Mouse (Mus musculus): Measurements from ENCODE around the gene Myt1l. TPM values are rescaled to one million over a fixed set of nuclear protein-coding genes. Genes with fewer than 3 reads are reported as not detected.

The Myt1l gene
- polyA plus RNA-seq, 1 experiment from 2014 or later, result 0.43 TPM

DNA sequence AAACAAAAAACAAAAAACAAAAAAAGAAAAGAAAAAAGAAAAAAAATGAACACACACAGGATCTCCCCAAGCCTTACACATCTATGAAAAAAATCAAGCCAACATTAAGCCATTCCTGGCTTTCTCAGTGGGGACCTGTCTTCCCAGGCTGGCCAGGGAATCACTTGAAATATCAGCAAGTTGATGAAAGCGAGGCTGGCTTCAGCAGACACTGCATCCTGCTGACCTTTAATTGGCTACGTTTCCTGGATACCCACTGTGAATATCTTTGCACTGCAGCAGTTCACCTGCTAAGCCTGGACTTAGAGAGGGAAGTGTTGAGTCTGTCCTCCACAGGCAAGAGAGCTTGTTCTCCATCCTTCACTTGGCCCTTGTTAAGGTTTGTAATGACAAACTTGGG, 332.8 kb downstream of the Myt1l start:
- Histone ChIP-seq H3K36me3 (ENCODE audit: control insufficient read depth, insufficient read depth, low read length) (no peaks in the 10 kb centered on the region), H3K9ac (ENCODE audit: low read length) (no peak overlapping the region), H3K27ac (replicated peaks in 1 of 2; ENCODE audit: control insufficient read depth in 1 of 2, insufficient read depth in 1 of 2, low read depth in 2 of 2, low read length in 2 of 2) (no peak overlapping the region), H3K9me3 (ENCODE audit: control insufficient read depth, low read length) (no peaks in the 10 kb centered on the region), H3K4me3 (ENCODE audit: control insufficient read depth in 1 of 2, insufficient read depth in 1 of 2, low read depth in 1 of 2, low read length in 2 of 2) (no peak overlapping the region), H3K4me2 (ENCODE audit: low read length) (no peak overlapping the region), H3K27me3 (ENCODE audit: control insufficient read depth, insufficient read depth, low read length) (no peaks in the 10 kb centered on the region), H3K4me1 (ENCODE audit: control insufficient read depth in 2 of 2, insufficient read depth in 2 of 2, low read length in 2 of 2) (no peaks in the 10 kb centered on the region)
- ATAC-seq (ENCODE audit: insufficient number of reproducible peaks, insufficient read depth, low FRiP score, low read depth), result no peak
- WGBS, result 22% methylated on average over 2 of the region's 2 CpGs

DNA sequence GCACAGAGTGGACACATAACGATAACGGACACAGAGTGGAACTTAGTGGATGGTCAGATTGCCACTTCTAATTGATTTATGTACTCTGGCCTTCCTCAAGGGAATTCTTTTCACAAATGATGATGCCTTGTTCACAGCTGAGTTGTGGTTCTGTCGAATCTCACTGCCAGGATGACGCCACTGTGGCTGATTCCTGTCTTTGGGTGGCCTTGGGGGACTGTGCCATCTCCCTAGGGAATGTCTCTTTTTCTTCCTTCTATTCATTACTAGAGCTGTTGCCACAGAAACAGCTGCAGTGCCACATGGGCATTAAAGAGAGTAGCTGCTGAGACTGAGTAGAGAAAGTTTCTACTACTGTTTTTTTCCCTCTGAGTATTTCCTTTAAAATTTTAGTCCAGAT, 340.1 kb downstream of the Myt1l start:
- Histone ChIP-seq H3K4me2 (ENCODE audit: low read length) (no peak overlapping the region), H3K27me3 (ENCODE audit: control insufficient read depth, insufficient read depth, low read length) (no peaks in the 10 kb centered on the region)
- 81% methylated on average over 4 of the region's 4 CpGs for WGBS

DNA sequence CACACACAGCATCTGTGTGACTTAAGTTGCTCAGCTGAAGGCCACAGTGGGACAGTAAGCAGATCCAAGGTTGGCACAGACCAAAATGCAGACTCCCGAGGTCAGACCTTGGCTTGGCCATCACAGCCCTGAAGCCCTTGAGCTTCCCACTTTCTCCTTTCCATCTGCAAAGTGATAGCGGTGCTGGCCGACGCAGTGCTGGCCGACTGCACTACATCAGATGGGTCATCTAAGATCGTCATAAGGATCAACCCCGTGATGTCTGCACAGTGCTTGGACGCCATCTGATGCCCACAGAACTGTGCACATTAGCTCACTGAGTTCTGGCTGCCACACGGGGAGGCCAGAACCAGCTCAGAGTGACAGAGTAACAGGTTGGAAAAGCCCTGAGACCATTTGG, 340.6 kb downstream of the Myt1l start:
- no peak overlapping the region for H3K9ac ChIP-seq (ENCODE audit: low read length)
- no peaks in the 10 kb centered on the region for H3K36me3 ChIP-seq (ENCODE audit: control insufficient read depth, insufficient read depth, low read length)
- no peaks in the 10 kb centered on the region for H3K9me3 ChIP-seq (ENCODE audit: control insufficient read depth, low read length)
- H3K27ac ChIP-seq (replicated peaks in 1 of 2; ENCODE audit: control insufficient read depth in 1 of 2, insufficient read depth in 1 of 2, low read depth in 2 of 2, low read length in 2 of 2), result no peak overlapping the region
- ATAC-seq (ENCODE audit: insufficient number of reproducible peaks, insufficient read depth, low FRiP score, low read depth), result no peak
- H3K4me2 ChIP-seq (ENCODE audit: low read length), result no peak overlapping the region
- no peaks in the 10 kb centered on the region for H3K27me3 ChIP-seq (ENCODE audit: control insufficient read depth, insufficient read depth, low read length)
- H3K4me3 ChIP-seq (ENCODE audit: control insufficient read depth in 1 of 2, insufficient read depth in 1 of 2, low read depth in 1 of 2, low read length in 2 of 2), result no peak overlapping the region
- H3K4me1 ChIP-seq (ENCODE audit: control insufficient read depth in 2 of 2, insufficient read depth in 2 of 2, low read length in 2 of 2), result peaks cover 5 to 9% of the 10 kb centered on the region in 2 experiments; a peak in 2 of 4 replicates
- WGBS, result 80% methylated on average over 9 of the region's 9 CpGs

More for the DNA sequence above, 340.1 kb downstream of the Myt1l start:
- Histone ChIP-seq H3K4me1 (ENCODE audit: control insufficient read depth in 2 of 2, insufficient read depth in 2 of 2, low read length in 2 of 2) (peaks cover 5 to 6% of the 10 kb centered on the region in 2 experiments; a peak in 1 of 4 replicates), H3K27ac (replicated peaks in 1 of 2; ENCODE audit: control insufficient read depth in 1 of 2, insufficient read depth in 1 of 2, low read depth in 2 of 2, low read length in 2 of 2) (no peak overlapping the region), H3K9me3 (ENCODE audit: control insufficient read depth, low read length) (no peaks in the 10 kb centered on the region), H3K36me3 (ENCODE audit: control insufficient read depth, insufficient read depth, low read length) (no peaks in the 10 kb centered on the region), H3K4me3 (ENCODE audit: control insufficient read depth in 1 of 2, insufficient read depth in 1 of 2, low read depth in 1 of 2, low read length in 2 of 2) (no peak overlapping the region), H3K9ac (ENCODE audit: low read length) (no peak overlapping the region)
- ATAC-seq (ENCODE audit: insufficient number of reproducible peaks, insufficient read depth, low FRiP score, low read depth), result no peak

DNA sequence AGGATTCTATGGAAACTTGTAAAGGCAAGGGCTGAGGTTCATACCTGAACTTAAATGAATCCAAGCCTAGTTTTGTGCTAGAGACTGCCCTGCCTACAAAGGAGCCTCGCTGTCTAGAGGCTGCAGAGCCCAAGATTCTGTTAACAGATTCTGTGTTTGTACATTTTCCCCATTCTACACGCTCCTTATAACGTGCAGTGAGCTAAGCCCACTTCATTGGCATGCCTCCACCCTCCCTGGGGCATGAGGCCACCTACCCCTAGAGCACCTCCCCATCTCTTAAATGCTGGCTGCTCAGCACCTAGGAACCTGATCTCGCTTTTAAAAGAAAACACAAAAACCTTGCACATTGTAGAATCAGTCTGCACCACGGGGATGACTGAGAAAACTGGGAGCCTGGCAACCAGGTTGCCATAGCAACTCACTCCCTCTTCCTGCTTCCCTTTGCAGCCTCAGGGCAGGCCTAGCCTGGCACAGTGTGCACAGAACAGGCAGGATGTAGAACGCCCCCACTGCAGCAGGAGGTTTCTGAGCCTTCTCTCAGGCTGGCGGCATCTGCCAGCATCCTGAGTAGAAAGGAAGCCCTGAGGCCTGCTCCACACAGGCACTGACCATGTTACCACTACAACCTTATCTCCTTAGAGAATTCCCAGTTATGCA, 344.1 kb downstream of the Myt1l start:
- H3K27me3 ChIP-seq (ENCODE audit: control insufficient read depth, insufficient read depth, low read length), result no peaks in the 10 kb centered on the region
- peaks cover 5 to 9% of the 10 kb centered on the region in 2 experiments; a peak in 2 of 4 replicates for H3K4me1 ChIP-seq (ENCODE audit: control insufficient read depth in 2 of 2, insufficient read depth in 2 of 2, low read length in 2 of 2)
- H3K9ac ChIP-seq (ENCODE audit: low read length), result no peak overlapping the region
- no peak for ATAC-seq (ENCODE audit: insufficient number of reproducible peaks, insufficient read depth, low FRiP score, low read depth)
- no peak overlapping the region for H3K27ac ChIP-seq (replicated peaks in 1 of 2; ENCODE audit: control insufficient read depth in 1 of 2, insufficient read depth in 1 of 2, low read depth in 2 of 2, low read length in 2 of 2)
- H3K36me3 ChIP-seq (ENCODE audit: control insufficient read depth, insufficient read depth, low read length), result no peaks in the 10 kb centered on the region
- 51% methylated on average over 7 of the region's 7 CpGs for WGBS
- no peak overlapping the region for H3K4me3 ChIP-seq (ENCODE audit: control insufficient read depth in 1 of 2, insufficient read depth in 1 of 2, low read depth in 1 of 2, low read length in 2 of 2)
- no peaks in the 10 kb centered on the region for H3K9me3 ChIP-seq (ENCODE audit: control insufficient read depth, low read length)
- H3K4me2 ChIP-seq (ENCODE audit: low read length), result no peak overlapping the region

- Histone ChIP-seq H3K27ac (replicated peaks in 1 of 2; ENCODE audit: control insufficient read depth in 1 of 2, insufficient read depth in 1 of 2, low read depth in 2 of 2, low read length in 2 of 2) (no peak overlapping the region), H3K4me1 (ENCODE audit: control insufficient read depth in 2 of 2, insufficient read depth in 2 of 2, low read length in 2 of 2) (peaks cover 5 to 9% of the 10 kb centered on the region in 2 experiments; a peak in 2 of 4 replicates), H3K9me3 (ENCODE audit: control insufficient read depth, low read length) (no peaks in the 10 kb centered on the region), H3K9ac (ENCODE audit: low read length) (no peak overlapping the region), H3K4me3 (ENCODE audit: control insufficient read depth in 1 of 2, insufficient read depth in 1 of 2, low read depth in 1 of 2, low read length in 2 of 2) (no peak overlapping the region), H3K27me3 (ENCODE audit: control insufficient read depth, insufficient read depth, low read length) (no peaks in the 10 kb centered on the region), H3K36me3 (ENCODE audit: control insufficient read depth, insufficient read depth, low read length) (no peaks in the 10 kb centered on the region), H3K4me2 (ENCODE audit: low read length) (no peak overlapping the region)
- WGBS, result 28% methylated on average over 1 of the region's 1 CpGs
- no peak for ATAC-seq (ENCODE audit: insufficient number of reproducible peaks, insufficient read depth, low FRiP score, low read depth)
These were observed 345.1 kb downstream of the Myt1l start for GRCm38 (mm10) chr12:29873281-29873772.

- WGBS, result 88% methylated on average over 10 of the region's 10 CpGs
- Histone ChIP-seq H3K9ac (ENCODE audit: low read length) (no peak overlapping the region), H3K27ac (replicated peaks in 1 of 2; ENCODE audit: control insufficient read depth in 1 of 2, insufficient read depth in 1 of 2, low read depth in 2 of 2, low read length in 2 of 2) (no peak overlapping the region), H3K36me3 (ENCODE audit: control insufficient read depth, insufficient read depth, low read length) (no peaks in the 10 kb centered on the region), H3K9me3 (ENCODE audit: control insufficient read depth, low read length) (no peaks in the 10 kb centered on the region), H3K4me3 (ENCODE audit: control insufficient read depth in 1 of 2, insufficient read depth in 1 of 2, low read depth in 1 of 2, low read length in 2 of 2) (no peak overlapping the region), H3K27me3 (ENCODE audit: control insufficient read depth, insufficient read depth, low read length) (no peaks in the 10 kb centered on the region), H3K4me1 (ENCODE audit: control insufficient read depth in 2 of 2, insufficient read depth in 2 of 2, low read length in 2 of 2) (peaks cover 0 to 4% of the 10 kb centered on the region in 2 experiments; a peak in 1 of 4 replicates), H3K4me2 (ENCODE audit: low read length) (no peak overlapping the region)
- ATAC-seq (ENCODE audit: insufficient number of reproducible peaks, insufficient read depth, low FRiP score, low read depth), result no peak
These were observed 349.8 kb downstream of the Myt1l start for GRCm38 (mm10) chr12:29877977-29878376.

- H3K4me1 ChIP-seq (ENCODE audit: control insufficient read depth in 2 of 2, insufficient read depth in 2 of 2, low read length in 2 of 2), result no peaks in the 10 kb centered on the region
- no peak overlapping the region for H3K9ac ChIP-seq (ENCODE audit: low read length)
- WGBS, result 16% methylated on average over 9 of the region's 9 CpGs
- ATAC-seq (ENCODE audit: insufficient number of reproducible peaks, insufficient read depth, low FRiP score, low read depth), result no peak
- H3K4me2 ChIP-seq (ENCODE audit: low read length), result no peak overlapping the region
- H3K27ac ChIP-seq (replicated peaks in 1 of 2; ENCODE audit: control insufficient read depth in 1 of 2, insufficient read depth in 1 of 2, low read depth in 2 of 2, low read length in 2 of 2), result no peak overlapping the region
- H3K9me3 ChIP-seq (ENCODE audit: control insufficient read depth, low read length), result no peaks in the 10 kb centered on the region
- H3K36me3 ChIP-seq (ENCODE audit: control insufficient read depth, insufficient read depth, low read length), result no peaks in the 10 kb centered on the region
- no peaks in the 10 kb centered on the region for H3K27me3 ChIP-seq (ENCODE audit: control insufficient read depth, insufficient read depth, low read length)
- no peak overlapping the region for H3K4me3 ChIP-seq (ENCODE audit: control insufficient read depth in 1 of 2, insufficient read depth in 1 of 2, low read depth in 1 of 2, low read length in 2 of 2)
These were observed 354.9 kb downstream of the Myt1l start for GRCm38 (mm10) chr12:29882871-29883617.

All from heart, embryonic 14.5 days (tissue).